Mouse (Mus musculus): ENCODE measurements around the gene Adnp.

GRCm38 (mm10) chr2:168161978-168162377 lies 44.9 kb downstream of the Adnp start:
- no peak for TF ChIP-seq GATA1 (IDR thresholded peaks at IDR 0.05; ENCODE audit: borderline replicate concordance, low read length)
- TF ChIP-seq FLI1 (IDR thresholded peaks at IDR 0.05; ENCODE audit: low read length): no peak

All from megakaryocyte, embryonic 14.5 days (primary cell).